Mouse (Mus musculus) fibroblast of lung, adult 2 months (primary cell): ENCODE measurements around the gene Sephs2.

Experiments
- DNase-seq: peaks from one replicate; pipeline ENCODE4 v3.0.0-alpha.2; 2011; ENCODE audit warnings: low read depth

Gene Sephs2

DNA sequence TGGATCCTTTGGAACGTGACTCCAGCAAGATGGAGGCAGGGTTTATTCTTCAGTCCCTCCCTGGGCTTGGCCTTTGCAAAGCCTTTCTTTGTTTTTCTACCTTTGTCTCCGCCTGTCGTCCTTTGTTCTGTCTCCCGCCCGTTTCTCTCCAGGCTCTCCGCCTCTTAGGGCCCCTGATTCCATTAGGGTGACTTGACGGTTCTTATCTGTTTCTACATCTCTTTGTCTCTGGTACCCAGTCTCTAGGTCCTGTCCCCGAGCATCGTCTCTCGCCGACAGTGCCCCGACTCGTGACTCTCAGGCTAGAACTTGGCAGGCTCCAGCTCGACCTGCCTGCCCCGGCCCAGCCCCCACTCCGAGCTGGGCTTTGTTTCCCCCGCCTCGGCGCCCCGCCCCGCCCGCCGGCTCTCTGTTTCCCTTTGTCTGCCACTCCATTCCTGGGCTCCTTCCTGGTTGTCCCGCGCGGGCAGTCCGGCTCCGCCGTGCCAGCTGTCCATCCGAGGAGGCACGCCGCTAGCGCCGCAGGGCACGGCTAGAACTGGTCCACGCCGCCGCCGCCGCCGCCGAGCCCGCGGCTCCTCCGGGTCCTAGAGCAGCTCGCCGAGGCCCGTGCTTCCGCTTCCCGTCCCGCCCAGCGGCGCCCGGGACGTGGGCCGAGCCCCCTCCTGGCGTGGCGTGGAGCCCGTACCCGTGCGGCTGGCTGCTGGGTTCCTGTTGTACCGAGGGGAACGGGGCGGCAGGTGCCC is 41.1 kb downstream of the Sephs2 start, which contains the start of the genes Zfp553 and Sept1:
Zfp553 (plus strand) TSS at position 440 of the 746 bp plus-strand sequence.
Sept1 (minus strand) TSS at position 509 of the 746 bp plus-strand sequence.
- DNase-seq = no peak

GRCm38 (mm10) chr7:127231826-127232621 is 41.8 kb downstream of the Sephs2 start:
- no peak for DNase-seq

DNA sequence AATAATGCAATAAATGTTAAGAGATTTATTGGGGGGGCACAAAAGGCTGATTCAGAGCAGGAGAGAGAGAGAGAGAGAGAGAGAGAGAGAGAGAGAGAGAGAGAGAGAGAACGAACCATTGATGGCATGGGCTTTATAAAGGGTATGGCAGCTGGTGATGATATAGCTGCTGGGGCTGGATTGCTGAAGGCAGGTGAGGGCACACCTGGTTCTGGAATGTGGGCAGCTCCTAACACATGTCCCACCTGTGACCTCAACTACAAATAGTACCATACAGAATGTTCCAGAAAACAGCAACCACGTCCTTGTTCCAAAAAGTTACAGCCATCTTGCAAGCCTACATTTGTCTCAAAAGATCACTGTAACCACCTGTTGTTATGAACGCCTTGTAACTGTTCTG is 42.5 kb downstream of the Sephs2 start:
- no peak for DNase-seq

GRCm38 (mm10) chr7:127228615-127229303 is 45.1 kb downstream of the Sephs2 start:
- DNase-seq = no peak

DNA sequence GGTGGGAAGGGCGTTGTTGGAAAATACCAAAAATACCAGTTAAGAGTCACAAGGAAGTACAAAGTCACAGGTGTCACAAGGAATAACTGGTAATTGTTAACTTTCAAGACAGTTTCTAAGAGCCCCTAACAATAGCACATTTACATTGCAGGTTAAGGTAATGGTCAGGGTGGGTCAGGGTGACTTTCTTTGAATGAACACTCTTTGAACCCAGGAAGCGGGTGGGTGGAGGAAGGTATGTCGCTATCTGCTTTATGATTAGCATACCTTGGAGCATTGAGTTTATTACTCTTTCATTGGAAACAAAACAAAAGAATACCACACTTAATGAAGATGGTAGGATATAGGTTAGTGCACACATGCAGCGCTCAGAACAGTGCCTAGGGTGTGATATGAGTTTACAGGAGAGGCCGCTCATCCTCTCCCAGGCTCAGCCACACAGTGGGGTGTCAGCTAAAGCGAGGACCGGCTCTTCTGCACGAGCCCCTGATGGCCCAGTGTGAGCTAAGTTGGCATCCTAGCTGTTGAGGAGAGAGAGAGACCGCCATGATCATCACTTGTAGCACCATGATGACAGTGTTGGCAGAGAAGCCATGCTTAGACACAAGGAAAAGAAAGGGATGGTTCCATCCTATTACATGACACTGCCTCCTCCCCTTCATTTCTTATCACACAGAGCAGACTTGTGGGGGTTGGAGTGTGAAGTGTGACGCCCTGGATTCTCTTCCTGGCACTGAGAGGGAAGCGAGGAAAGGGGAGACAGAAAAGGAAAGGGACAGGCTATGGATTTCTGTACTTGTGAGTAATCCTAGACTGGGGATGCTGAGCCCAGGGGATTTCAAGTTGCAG is 48.5 kb downstream of the Sephs2 start:
- DNase-seq = no peak

DNA sequence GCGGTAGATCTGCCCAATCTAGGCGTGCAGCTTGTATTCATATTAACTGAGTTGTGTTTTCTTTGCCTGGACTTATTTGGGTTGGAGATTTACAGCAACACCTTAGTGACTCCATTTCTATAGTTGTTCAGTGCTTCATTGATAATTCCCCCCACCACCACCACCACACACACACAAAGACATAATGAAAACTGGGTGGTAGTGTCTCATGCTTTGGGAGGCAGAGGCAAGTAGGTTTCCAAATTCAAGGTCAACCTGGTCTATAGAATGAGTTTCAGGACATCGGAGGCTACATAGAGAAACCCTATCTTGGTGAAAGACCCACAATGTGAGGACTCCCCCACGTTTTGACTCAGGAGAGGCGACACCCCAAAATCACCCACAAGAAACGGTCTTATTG is 49.2 kb downstream of the Sephs2 start:
- no peak for DNase-seq

- DNase-seq = no peak
These were observed 50.1 kb downstream of the Sephs2 start for GRCm38 (mm10) chr7:127223515-127224478.

- no peak for DNase-seq
These were observed 50.7 kb downstream of the Sephs2 start for GRCm38 (mm10) chr7:127223106-127223505.
